Mouse (Mus musculus) hindbrain, embryonic 14.5 days (tissue): Measurements from ENCODE around the gene BC005561. TPM values are rescaled to one million over a fixed set of nuclear protein-coding genes. Genes with fewer than 3 reads are reported as not detected.
"Not testable (repeated sequence)": the region's sequence is repeated elsewhere in the genome, so short reads cannot be mapped to it uniquely, and the experiment has no call there.

Source experiments
- ATAC-seq: fragments of 200-750 bp; cut with Nextera tagmentation; 2 replicates; pipeline ENCODE4 v1.8.0; 2017; ENCODE audit warnings: moderate number of reproducible peaks, mild to moderate bottlenecking, moderate TSS enrichment, moderate library complexity; ENCODE audit not compliant: low FRiP score
- DNase-seq: peaks from one replicate; pipeline ENCODE4 v3.0.0-alpha.2; 2015; ENCODE audit warnings: low spot score
- H3K27ac ChIP-seq: fragments of 300-500 bp; sonication (generic); 2 replicates; pipeline ENCODE4 v1.5.1; 2014; ENCODE audit warnings: mild to moderate bottlenecking, moderate library complexity
- H3K27me3 ChIP-seq: fragments of 300-500 bp; sonication (generic); 2 replicates; pipeline ENCODE4 v1.6.1; 2014; ENCODE audit warnings: mild to moderate bottlenecking, low read length, mixed read lengths; ENCODE audit not compliant: control insufficient read depth, insufficient read depth
- H3K36me3 ChIP-seq: fragments of 300-500 bp; sonication (generic); replicated peaks from 2 replicates; pipeline ENCODE4 v1.6.1; 2014; ENCODE audit not compliant: control insufficient read depth, insufficient read depth
- H3K4me1 ChIP-seq: fragments of 300-500 bp; sonication (generic); replicated peaks from 2 replicates; pipeline ENCODE4 v1.6.1; 2014; ENCODE audit warnings: antibody characterized with exemption, low read length, mixed read lengths; ENCODE audit not compliant: control insufficient read depth, insufficient read depth
- H3K4me2 ChIP-seq: fragments of 300-500 bp; sonication (generic); replicated peaks from 2 replicates; pipeline ENCODE4 v1.6.1; 2014; ENCODE audit warnings: mild to moderate bottlenecking, moderate library complexity
- H3K4me3 ChIP-seq: fragments of 300-500 bp; sonication (generic); replicated peaks from 2 replicates; pipeline ENCODE4 v1.5.1; 2014; ENCODE audit warnings: mild to moderate bottlenecking, low read length
- H3K9ac ChIP-seq: fragments of 300-500 bp; sonication (generic); 2 replicates; pipeline ENCODE4 v1.6.1; 2014
- H3K9me3 ChIP-seq: fragments of 300-500 bp; sonication (generic); 2 replicates; pipeline ENCODE4 v1.6.1; 2016; ENCODE audit warnings: low read length; ENCODE audit not compliant: control insufficient read depth
- WGBS: fragments of 180-500 bp; shearing (Covaris S2); extraction: QIAGEN DNeasy Blood & Tissue Kit; methylation state at CpG from one replicate; pipeline ENCODE4 v1.1.7; 2014; 5-methylcytosine and 5-hydroxymethylcytosine counted together
- polyA plus RNA-seq: library from polyadenylated mRNA; unstranded; fragments of >200 nt; fragmentation: Nextera tagmentation; extraction: Ambion mirVana; gene quantifications from 2 replicates; pipeline ENCODE4 v1.2.1, GENCODE M21; 2014

The BC005561 gene
- polyA plus RNA-seq, 1 experiment from 2014 or later, result 13.7 TPM

- DNase-seq (no peak), ATAC-seq (no peak)
- Histone ChIP-seq H3K4me3 (no peak overlapping the region), H3K27me3 (no peaks in the 10 kb centered on the region), H3K9me3 (peaks cover 4% of the 10 kb centered on the region; the same call in 1 of the 2 replicates), H3K27ac (no peak overlapping the region), H3K4me2 (no peak overlapping the region), H3K36me3 (peaks cover 70% of the 10 kb centered on the region), H3K9ac (no peak overlapping the region), H3K4me1 (no peaks in the 10 kb centered on the region)
- WGBS, result 98% methylated on average over 4 of the region's 4 CpGs
These were observed 31.2 kb downstream of the BC005561 start for GRCm38 (mm10) chr5:104539331-104539730.

GRCm38 (mm10) chr5:104568079-104568478 is 59.9 kb downstream of the BC005561 start:
- not testable (repeated sequence) for H3K4me3 ChIP-seq, H3K4me1 ChIP-seq, H3K27ac ChIP-seq, ATAC-seq, H3K36me3 ChIP-seq, H3K4me2 ChIP-seq, H3K27me3 ChIP-seq, H3K9me3 ChIP-seq, H3K9ac ChIP-seq
- 80% methylated on average over 1 of the region's 1 CpGs for WGBS
- DNase-seq, result peak; percentile 23

- DNase-seq, result peak; percentile 33
These were observed 62.6 kb downstream of the BC005561 start for GRCm38 (mm10) chr5:104570766-104571165.

GRCm38 (mm10) chr5:104571282-104571921 is 63.2 kb downstream of the BC005561 start:
- H3K4me2 ChIP-seq, result peak overlapping the region; percentile 60
- H3K27me3 ChIP-seq, H3K4me1 ChIP-seq: not testable (repeated sequence)
- peak overlapping the region; percentile 59 for H3K4me3 ChIP-seq
- WGBS, result 1% methylated on average over 18 of the region's 19 CpGs
- peak overlapping the region; percentile 91 for H3K27ac ChIP-seq
- peak overlapping the region; percentile 85 for H3K9ac ChIP-seq
- peaks cover 21% of the 10 kb centered on the region for H3K9me3 ChIP-seq
- DNase-seq, result peak; percentile 93
- H3K36me3 ChIP-seq, result peaks cover 11% of the 10 kb centered on the region; the same call in 1 of the 2 replicates
- peak; percentile 99 for ATAC-seq

More at GRCm38 (mm10) chr5:104570766-104571165, 62.6 kb downstream of the BC005561 start:
- Histone ChIP-seq H3K4me1 (peaks cover 4% of the 10 kb centered on the region; the same call in 1 of the 2 replicates), H3K4me3 (peak overlapping the region; percentile 59), H3K27ac (peak overlapping the region; percentile 91), H3K36me3 (peaks cover 11% of the 10 kb centered on the region; the same call in 1 of the 2 replicates), H3K4me2 (peak overlapping the region; percentile 58), H3K9ac (peak overlapping the region; percentile 85), H3K27me3 (no peaks in the 10 kb centered on the region), H3K9me3 (peaks cover 20% of the 10 kb centered on the region)
- 36% methylated on average over 6 of the region's 6 CpGs for WGBS
- ATAC-seq, result peak; percentile 34; the same call in 1 of the 2 replicates

Other genes starting within 250 kb of the BC005561 start
- not detected in 2 replicates for gene Ibsp, start 209.2 kb upstream of the BC005561 start, polyA plus RNA-seq
- not detected in 2 replicates for gene Mepe, start 183.0 kb upstream of the BC005561 start, polyA plus RNA-seq
- gene Spp1, start 73.2 kb upstream of the BC005561 start, polyA plus RNA-seq, result 7.4 and 12.4 TPM in 2 replicates
- 12.0 TPM in 2 replicates for gene Pkd2, start 48.9 kb upstream of the BC005561 start, polyA plus RNA-seq